Mouse (Mus musculus) telencephalon, adult 2 months (tissue): ENCODE results near the gene Hoxc8.
A peak's percentile ranks its signal among the peaks of the same experiment; 100 is the strongest.

ENCODE experiments used
- DNase-seq: peaks from one replicate; pipeline ENCODE4 v3.0.0-alpha.2; 2011; ENCODE audit warnings: low read depth, low spot score

The Hoxc8 gene

DNA sequence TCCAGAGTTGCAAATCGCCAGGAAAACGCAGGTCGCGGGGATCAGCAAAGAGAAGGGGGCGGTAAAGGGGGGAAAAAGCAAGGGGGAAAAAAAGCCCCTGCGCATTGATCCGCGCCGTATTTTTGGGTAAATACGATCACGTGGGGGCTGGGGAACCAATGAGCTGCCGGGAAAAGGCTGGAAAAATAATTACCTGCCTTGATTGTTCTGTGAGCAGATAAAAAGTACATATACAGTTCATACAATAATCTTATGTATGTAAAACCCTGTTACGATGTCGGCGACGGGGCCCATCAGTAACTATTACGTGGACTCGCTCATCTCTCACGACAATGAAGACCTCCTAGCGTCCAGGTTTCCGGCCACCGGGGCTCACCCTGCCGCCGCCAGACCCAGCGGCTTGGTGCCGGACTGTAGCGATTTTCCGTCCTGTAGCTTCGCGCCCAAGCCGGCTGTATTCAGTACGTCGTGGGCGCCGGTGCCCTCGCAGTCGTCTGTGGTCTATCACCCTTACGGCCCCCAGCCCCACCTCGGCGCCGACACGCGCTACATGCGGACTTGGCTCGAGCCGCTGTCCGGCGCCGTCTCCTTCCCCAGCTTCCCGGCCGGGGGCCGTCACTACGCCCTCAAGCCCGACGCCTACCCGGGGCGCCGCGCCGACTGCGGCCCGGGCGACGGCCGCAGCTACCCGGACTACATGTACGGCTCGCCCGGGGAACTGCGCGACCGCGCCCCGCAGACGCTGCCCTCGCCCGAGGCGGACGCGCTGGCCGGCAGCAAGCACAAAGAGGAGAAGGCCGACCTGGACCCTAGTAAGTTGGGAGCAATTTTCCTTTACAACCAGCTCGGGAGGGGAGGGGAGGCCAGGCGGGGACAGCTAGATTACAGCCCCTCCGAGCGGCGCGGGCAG is 8.8 kb upstream of the Hoxc8 start:
- DNase-seq: no peak

DNA sequence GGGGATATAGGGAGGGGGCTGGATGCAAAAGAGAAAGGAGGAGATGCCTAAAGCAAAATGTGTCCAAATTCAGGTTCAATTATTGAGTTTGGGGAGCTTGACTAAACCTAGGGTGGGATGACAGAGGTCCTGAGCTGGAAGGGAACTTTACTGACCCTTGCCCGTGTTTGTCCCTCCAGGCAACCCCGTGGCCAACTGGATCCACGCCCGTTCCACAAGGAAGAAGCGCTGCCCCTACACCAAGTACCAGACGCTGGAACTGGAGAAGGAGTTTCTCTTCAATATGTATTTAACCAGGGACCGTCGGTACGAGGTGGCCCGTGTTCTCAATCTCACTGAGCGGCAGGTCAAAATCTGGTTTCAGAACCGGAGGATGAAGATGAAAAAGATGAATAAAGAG is 6.7 kb upstream of the Hoxc8 start:
- no peak for DNase-seq

DNA sequence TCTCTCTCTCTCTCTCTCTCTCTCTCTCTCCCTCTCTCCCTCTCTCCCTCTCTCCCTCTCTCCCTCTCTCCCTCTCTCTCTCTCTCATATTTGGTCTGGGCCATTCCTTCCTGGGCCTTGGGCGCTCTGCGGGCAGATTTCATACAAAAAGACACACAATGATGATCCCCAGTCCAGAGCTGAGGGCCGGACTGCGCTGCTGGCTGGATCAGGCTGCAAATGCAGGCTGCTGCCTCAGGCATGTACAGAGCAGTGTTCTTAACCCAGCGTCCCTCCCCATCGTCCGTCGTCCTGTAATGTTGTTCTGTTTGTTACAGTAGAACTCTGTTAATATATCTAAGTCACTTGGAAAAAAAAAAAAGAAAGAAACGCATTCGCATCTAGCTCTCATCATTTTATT is 5.9 kb upstream of the Hoxc8 start:
- DNase-seq: no peak

DNA sequence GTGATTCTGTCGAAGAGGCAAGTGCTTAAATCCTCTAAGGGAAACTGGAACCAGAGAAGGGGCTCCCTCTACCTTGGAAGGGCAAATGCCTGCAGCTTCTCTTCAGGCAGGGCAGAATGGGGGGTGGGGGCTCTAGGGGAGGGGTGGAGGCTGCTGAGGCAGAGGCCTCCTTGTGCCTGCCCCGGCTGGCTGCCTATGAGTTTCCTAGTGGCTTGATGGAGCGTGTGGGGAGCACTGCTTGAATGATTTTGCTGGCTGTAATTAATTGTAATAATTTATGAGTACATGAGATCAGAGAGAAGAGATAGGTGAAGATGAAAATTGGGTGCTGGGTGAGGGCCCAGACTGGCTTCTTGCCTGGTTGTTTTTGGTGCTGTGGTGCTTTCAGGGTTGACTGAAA is 5.5 kb upstream of the Hoxc8 start:
- DNase-seq: no peak

DNA sequence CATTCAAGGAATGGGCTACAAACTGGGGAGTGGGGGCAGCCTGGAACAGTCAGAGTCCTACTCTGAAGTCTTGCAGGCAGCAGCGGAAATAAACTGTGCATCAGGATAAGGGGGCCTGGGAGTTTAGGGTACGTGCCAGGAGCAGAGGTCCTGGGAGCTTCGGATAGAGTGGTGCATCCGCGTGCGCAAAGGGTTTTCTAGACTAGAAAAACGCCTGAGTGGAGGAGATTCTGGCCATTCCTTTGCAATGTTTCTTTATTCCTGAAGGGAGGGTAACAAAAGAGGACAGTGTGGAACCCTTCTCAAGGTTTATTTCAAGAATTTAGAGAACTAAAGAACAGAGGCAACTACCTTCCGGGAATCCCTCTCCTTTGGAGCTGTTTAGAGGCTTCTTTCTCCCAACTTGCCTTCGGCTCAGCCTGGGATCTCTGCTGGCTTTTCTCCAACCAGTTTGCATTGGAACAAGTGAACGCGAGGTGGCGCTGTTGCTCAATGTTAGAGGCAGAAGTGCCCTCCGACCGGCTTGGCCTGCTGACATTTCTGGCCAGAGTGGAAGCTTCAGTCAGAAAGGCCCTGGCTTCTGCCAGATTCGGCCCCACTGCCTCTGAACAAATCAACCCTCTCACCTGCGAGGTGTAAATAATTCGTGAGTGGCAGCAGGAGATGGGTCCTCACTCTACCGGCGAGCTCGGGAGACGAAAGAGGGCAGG is 3.1 kb upstream of the Hoxc8 start:
- peak; percentile 32 for DNase-seq

DNA sequence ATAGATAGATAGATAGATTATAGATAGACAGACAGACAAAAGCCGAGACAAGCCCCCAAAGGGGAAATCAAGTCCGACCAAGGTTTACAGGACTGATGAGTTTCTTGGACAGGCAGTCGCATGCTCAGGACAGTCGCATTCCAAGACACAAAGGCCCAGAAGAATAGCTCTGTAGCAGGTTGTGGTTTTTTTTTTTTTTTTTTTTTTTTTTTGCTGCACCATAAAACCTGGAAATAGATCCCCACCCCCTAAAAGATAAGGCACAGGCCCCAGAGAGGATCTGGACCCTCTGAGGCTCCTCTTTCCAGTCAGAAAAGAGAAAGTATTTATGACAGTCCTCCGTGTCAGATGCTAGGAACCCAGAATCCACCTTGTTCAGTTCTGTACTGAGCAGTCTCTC is 2.3 kb upstream of the Hoxc8 start:
- DNase-seq: no peak

DNA sequence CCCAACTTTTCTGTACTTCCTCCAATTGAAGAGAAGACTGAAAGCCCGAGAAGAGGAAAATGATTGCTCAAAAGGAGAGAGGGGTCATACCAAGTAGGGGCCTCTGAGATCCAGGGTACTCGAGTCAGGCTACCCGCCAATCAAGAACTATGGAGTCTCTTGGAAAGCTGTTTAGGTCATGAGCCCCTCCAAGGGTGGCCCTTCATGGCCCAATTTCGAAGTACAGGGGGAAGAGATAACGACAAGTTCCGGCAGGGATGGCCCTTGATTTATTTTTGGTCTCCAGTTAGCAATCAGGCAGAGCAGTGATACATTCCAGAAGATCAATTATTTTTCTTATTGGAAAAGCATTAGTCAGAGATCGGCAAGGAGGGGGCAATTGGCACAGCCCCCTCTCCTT is 1.4 kb downstream of the Hoxc8 start:
- no peak for DNase-seq

DNA sequence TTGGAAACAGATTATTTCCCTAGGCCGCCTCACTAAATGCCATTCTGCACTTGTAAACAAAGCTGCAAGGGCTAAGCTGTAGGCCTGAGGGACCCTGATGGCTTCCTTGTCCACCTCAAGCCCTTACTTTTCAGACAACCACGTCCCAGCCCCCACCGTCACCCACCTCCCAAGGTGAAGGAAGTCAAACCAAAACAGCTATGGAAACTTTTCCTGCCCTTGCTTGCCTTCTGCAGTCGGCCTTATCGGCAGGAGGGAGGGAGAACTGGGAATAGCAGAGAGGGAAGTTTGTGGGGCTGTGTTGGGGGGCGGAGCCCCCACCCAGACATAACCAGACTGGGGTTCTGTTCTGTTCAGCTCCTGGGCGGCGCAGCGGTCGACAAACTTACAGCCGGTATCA is 1.8 kb downstream of the Hoxc8 start:
- DNase-seq: no peak

DNA sequence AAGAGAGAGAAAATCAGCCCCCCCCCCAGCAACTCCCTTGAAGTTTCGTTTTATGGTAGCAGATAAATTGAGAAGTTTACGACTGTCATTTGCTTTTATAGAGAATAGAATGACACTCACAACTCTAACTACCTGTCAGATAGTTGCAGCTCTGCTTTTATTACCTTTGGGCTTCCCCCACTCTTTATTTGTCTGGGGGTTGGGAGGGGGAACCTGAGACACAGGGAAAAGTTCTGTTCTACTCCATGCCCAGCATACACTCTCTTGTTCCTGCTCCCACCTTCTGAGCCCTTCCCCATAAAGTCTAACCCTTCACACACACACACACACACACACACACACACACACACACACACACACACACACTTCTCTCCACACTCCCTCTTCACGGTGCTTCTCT is 2.5 kb downstream of the Hoxc8 start:
- DNase-seq: no peak

DNA sequence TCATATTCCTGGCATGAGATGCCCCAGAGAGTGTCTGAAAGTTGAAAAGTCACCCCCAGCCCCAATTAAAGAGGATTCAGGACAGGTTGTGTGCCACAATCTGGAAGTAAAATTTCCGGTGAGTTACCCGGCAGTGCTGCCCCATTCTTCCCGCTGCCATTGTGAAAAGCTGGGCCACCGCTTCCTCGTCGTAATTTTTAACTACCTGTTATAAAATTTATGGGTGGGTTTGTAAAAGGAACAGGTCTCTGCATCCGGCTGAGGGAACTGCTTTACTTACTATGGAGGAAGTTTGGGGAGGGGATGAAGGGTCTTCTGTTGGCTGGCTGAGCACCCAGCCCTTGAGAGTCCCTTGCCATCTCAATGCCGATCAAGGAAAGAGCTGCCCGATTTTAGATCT is 6.1 kb downstream of the Hoxc8 start:
- no peak for DNase-seq

DNA sequence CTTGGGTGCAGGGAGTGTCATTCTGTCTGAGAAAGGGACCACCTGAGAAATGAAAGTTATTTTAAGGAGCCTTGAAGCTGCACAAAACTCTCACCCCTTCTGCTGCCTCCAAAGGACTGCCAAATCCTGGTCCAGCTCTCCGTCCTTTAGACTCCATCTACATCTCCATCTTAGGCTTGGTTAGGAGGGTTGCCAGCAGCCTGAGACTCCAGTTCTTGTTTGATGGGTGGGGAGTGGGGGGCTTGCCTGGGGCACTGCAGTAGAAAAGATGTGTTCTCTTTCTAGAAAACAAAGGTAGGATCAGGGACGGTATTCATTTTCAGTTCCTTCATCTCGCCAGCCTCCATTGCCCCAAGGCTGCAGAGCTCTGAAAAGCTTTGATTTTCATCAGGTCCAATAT is 7.0 kb downstream of the Hoxc8 start:
- DNase-seq: no peak

DNA sequence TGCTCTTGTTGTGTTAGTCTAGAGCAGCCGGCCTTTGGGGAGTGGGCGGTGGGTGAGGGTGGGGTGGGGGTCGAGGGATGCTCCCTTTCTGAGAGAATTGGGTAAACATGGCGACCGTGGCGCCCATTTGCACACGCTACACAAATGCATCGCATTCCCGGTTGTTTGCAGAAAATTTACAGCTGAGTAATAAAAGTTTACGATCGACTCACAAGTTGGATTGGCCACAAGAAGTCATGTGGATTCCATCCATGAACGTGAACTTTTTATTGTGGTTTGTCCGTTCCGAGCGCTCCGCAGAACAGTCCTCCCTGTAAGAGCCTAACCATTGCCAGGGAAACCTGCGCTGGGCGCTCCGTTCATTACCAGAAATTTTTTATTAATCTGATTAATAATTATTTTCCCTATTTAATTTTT is 7.5 kb downstream of the Hoxc8 start, which contains the start of gene Hoxc6:
Gene Hoxc6, plus strand, starts transcription at position 319 of the 417 bp plus-strand sequence.
- DNase-seq: no peak

DNA sequence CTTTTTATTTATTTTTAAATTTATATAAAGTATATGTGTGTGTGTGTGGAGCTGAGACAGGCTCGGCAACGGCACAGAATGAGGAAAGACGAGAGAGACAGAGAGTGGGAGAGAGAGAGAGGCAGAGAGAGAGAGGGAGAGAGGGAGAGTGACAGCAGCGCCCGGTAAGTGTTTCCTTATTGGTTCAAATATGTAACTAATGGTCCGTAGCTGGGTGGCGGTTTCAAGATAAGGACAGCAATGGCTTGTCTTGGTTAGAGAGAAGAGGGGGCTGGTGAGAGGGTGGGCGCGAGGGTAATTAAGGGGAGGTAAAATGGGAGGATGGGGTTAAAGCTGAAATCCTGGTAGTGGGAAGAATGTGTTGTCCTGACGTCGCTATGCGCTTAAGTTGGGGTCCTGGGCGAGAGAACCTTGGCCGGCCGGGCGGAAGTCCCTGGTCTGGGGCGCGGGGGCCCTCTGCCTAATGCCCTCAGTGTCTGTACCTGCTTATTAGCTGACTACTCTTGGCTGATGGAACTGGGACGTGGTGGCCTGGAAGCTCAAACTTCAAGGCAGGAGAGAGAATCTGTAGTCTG is 8.3 kb downstream of the Hoxc8 start:
- DNase-seq: no peak

DNA sequence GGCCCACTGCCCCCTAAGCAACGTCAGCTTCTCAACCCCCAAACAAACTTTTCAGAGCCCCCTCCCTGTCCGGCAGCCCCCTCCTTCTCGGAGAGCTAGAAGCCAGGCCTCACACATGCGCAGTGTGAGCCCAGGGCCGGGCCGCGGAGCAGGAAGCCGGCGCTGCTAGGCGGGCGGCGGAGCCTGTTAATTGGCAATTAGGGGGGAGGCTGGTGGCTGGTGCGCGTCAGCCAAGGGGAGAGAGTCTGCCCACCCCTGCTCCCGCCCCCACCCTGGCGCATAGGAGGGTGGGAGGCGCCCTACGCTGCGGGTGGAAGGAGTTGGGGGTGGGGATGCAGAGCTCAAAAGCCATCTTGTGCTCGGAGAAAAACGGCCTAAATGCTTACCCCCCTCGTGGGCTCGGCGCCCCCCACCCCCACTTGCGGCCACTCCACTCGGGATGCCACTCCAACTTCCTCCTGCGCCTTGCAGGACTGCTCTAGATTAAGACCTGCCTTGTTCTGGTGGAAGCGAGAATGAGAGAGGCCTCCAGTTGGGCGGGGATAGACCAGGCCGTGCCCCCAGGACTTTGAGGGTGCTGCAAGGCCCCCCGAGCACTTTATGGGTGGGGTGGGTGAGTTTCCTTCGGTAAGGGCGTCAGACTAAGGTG is 8.9 kb downstream of the Hoxc8 start:
- DNase-seq: no peak

DNA sequence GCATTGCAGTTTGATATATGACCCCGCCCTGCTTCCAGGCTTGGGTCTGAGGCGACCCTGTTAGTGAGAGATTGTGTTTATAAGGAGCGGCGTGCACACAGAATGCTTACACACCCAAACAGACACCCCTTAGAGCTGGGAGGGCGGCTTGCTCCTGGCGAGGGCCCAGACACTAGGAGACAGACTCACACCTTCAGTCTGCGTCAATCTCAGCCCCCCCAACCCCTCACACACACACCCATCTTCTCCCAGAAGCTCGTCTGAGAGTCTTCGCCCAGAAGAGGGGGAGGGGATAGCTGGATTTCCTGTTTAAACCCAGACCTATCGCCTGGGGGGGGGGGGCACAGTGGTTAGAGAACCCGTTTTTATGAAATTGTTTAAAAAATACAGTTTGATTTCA is 9.5 kb downstream of the Hoxc8 start:
- DNase-seq: no peak

DNA sequence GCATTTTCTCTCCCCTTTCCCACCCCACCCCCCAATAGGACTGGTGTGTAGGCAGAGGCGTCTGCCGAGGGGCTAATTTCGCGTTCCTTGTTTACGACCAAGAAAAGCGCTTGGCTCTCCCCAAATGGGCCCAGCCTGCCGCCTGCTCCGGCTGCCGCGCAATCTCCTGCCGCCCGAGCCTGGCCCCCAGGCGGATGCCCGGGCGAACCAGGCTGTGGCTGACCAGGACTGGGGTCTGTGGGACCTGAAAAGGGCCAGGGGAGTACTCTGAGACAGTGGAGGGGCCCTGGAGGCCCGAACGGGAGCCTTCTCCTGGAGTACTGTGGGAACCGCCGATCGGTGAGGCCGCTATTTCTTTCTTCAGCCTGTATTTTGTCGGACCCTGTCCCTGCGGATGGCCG is 10.1 kb downstream of the Hoxc8 start:
- DNase-seq: no peak

DNA sequence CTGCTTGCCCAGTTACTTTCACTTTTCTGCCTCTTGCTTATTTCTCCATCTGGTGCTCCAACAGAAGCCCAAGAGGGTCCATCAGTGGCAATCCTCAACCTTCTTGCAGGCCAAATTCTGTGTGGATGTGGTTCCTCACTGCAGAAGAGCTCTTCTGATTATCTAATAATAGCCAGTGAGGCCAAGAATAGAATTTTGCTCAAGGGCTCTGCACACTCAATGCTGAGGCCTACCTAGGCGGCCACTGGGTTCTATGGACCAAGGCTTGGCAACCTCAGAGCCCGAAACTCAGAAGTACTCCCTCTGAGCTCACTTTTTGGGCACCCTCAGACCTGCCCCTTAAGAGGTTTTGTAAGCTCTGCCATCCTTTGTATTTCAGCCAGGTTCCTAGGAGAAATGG is 11.0 kb downstream of the Hoxc8 start:
- no peak for DNase-seq

DNA sequence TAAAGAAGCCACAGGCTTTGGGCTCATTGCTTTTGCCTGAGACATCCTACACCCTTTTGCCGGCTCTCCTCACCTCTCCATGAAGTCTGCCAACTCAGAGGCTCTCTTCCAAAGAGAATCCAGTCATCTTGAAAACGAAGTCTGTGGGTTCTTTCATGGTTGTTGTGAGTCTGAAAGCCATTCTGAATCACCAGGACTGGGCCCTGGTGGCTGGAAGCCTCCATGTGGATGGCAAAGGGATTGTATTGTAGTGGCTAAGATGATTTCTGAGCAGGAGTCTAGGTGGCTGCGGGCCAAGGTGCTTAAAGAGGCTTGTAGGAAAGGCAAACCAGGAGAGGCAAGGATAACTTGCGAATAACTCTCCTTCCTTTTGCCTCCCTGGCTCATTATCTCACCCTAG is 11.7 kb downstream of the Hoxc8 start:
- DNase-seq: no peak

DNA sequence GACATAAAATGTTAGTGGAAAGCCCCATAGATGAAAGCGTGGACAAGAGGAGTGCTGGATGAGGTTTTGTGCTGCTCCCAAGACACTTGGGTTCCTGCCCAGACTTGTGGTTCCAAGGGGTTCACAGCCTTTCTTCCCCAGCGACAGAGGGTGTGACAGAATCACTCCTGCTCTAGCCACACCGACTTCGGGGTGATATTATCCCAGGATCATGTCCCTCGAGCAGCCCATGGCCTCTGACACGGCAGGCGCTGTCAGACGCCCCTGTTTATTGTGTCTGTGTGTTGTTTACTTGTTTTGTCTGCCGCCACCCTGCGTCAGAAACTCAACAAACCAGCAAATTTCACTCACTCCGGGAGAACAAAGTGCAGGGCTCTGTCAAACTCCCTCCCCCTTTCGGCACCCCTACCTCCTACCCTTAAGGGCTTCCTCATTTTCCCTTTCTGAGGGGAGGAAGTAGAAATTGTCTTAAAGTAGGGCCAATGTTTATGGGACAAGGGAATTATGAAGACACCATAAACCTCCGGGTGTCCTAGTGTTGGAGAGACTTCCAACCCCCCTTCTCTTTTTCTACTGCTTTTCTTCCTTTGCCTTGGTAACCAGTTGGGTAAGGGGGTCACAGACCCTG is 12.5 kb downstream of the Hoxc8 start:
- no peak for DNase-seq

DNA sequence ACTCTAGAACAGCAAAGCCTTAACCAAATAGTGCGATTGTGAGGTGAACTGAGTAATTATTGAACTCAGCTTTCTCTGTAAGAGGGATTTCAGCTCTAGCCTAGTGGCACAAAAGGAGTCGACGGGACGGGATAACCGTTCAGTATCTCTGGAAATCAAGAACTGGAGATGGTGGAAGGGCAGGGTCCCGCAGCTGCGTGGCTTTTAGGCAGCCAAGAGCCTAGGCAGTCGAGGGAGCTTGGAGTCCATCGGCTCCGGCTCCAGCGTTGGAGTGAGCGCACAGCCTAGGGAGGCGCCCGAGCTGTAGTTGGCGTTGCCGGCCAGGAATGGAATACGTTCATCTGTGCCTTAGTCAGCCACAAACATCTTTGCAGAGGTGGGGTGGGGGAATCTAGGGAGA is 14.9 kb downstream of the Hoxc8 start:
- DNase-seq: no peak

DNA sequence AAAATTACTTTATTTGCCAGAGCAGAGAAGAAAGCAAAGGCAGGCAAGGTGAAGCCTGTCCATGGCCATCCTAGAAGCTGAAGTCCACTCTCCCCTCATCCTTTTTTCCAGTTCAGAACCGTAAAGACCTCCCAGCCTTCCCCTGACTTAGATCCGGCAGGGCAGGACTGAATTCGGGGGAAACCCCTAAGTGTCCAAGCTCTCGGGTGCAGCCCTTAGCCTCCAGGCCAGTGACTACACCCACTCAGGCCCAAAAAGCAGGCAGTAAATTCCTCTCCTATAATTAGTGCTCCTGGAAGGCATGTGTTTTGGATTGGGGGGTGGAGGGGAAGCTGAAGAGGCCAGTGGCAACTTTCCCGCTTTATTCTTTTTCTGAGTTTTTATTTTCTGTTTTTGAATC is 15.4 kb downstream of the Hoxc8 start:
- no peak for DNase-seq

DNA sequence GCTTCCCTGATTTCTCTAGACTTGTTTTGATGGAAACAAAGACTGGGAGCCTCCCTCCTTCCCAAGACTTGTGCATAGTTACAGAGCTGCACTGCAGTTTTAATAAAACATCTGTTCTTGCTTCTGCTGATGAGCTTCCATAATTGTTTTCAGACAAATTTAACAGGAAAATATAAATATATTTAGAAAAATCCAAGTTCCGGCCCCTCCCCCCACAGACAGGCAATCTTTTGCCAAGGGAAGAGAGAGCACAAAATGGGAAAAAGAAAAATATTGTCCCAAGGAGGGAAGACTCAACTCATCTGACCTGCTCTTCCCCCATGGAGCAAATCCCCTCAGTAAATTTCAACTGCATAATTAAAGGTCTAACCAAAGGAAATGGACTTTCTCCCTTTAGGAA is 15.9 kb downstream of the Hoxc8 start:
- DNase-seq: no peak
